Mouse (Mus musculus): Measurements from ENCODE around the gene Nr5a2. TPM values are rescaled to one million over a fixed set of nuclear protein-coding genes. Genes with fewer than 3 reads are reported as not detected.

Nr5a2 gene
- polyA plus RNA-seq, 1 experiment from 2014 or later: 0.43 TPM

- Histone ChIP-seq H3K4me3 (no peak overlapping the region), H3K4me1 (peaks cover 12% of the 10 kb centered on the region), H3K9me3 (replicated peaks) (no peaks in the 10 kb centered on the region), H3K36me3 (no peaks in the 10 kb centered on the region), H3K4me2 (replicated peaks) (peak overlapping the region; percentile 48), H3K9ac (no peak overlapping the region), H3K27ac (no peak overlapping the region), H3K27me3 (peaks cover 65% of the 10 kb centered on the region)
- WGBS: 6% methylated on average over 9 of the region's 9 CpGs
- no peak for ATAC-seq (ENCODE audit: low FRiP score)
These were observed 1.6 kb downstream of the Nr5a2 start for GRCm38 (mm10) chr1:136958666-136959065.

DNA sequence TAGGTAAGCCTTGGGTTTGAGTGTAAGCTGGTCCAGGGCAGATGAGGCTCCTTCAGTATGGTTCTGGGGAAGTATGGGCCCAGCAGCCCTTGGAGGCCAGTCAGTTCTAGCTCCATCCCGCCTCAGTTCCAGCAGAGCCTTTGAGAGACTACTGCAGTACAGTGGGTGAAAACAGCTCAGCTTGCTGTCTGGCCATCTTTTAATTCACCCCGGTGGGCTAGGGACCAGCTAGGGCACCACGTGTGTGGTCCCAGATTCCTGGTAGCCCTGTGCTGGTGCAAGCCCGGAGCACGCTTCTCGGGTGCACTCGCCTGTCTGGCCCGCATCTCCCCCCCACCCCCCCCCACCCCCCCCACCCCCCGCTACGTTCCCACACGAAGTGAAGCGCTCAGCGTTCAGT, 2.1 kb downstream of the Nr5a2 start:
- peaks cover 70% of the 10 kb centered on the region for H3K27me3 ChIP-seq
- 0 out of 2 replicates have a peak overlapping the region, but pooled peaks have one; percentile 8 for H3K4me3 ChIP-seq
- H3K4me2 ChIP-seq (replicated peaks): peak overlapping the region; percentile 48
- H3K9ac ChIP-seq: 0 out of 2 replicates have a peak overlapping the region, but pooled peaks have one; percentile 23
- peaks cover 12% of the 10 kb centered on the region for H3K4me1 ChIP-seq
- H3K36me3 ChIP-seq: no peaks in the 10 kb centered on the region
- no peak overlapping the region for H3K27ac ChIP-seq
- no peaks in the 10 kb centered on the region for H3K9me3 ChIP-seq (replicated peaks)
- ATAC-seq (ENCODE audit: low FRiP score): 0 out of 2 replicates have a peak, but pooled peaks have one; percentile 43
- 3% methylated on average over 7 of the region's 13 CpGs for WGBS

DNA sequence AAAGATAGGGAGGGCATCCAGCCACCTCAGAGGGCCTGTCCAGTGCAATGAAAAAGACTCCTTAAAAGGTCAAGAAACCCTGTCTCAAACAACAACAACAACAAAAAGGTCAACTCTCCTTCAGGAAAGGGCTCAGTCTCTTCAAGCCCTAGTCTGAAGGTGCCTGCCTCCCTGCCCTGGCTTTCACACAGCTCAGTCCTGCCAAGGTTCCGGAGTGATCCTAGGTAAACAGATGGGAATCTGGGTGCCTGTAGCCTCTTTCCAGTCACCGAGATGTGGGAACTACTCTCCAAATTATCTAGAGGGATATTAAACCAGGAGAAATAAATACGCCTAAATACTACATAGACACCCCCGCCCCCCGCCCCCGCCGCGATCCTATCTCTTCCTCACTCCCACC, 2.6 kb downstream of the Nr5a2 start:
- no peak for ATAC-seq (ENCODE audit: low FRiP score)
- Histone ChIP-seq H3K27me3 (peaks cover 71% of the 10 kb centered on the region), H3K9me3 (replicated peaks) (no peaks in the 10 kb centered on the region), H3K36me3 (no peaks in the 10 kb centered on the region), H3K9ac (no peak overlapping the region), H3K4me3 (no peak overlapping the region), H3K4me2 (replicated peaks) (0 out of 2 replicates have a peak overlapping the region, but pooled peaks have one; percentile 48), H3K27ac (no peak overlapping the region), H3K4me1 (peaks cover 17% of the 10 kb centered on the region)
- WGBS: 15% methylated on average over 8 of the region's 8 CpGs

GRCm38 (mm10) chr1:136954108-136954494, 6.1 kb downstream of the Nr5a2 start:
- WGBS: 9% methylated on average over 3 of the region's 3 CpGs
- Histone ChIP-seq H3K9ac (no peak overlapping the region), H3K27me3 (peaks cover 99% of the 10 kb centered on the region), H3K9me3 (replicated peaks) (no peaks in the 10 kb centered on the region), H3K27ac (no peak overlapping the region), H3K4me1 (peaks cover 31% of the 10 kb centered on the region), H3K36me3 (no peaks in the 10 kb centered on the region), H3K4me2 (replicated peaks) (no peak overlapping the region), H3K4me3 (no peak overlapping the region)
- no peak for ATAC-seq (ENCODE audit: low FRiP score)

GRCm38 (mm10) chr1:136953444-136954107, 6.7 kb downstream of the Nr5a2 start:
- under 1% methylated on average over 15 of the region's 15 CpGs for WGBS
- Histone ChIP-seq H3K9ac (no peak overlapping the region), H3K27me3 (peaks cover 99% of the 10 kb centered on the region), H3K36me3 (no peaks in the 10 kb centered on the region), H3K27ac (no peak overlapping the region), H3K4me1 (peaks cover 34% of the 10 kb centered on the region), H3K4me2 (replicated peaks) (no peak overlapping the region), H3K4me3 (no peak overlapping the region), H3K9me3 (replicated peaks) (no peaks in the 10 kb centered on the region)
- no peak for ATAC-seq (ENCODE audit: low FRiP score)

DNA sequence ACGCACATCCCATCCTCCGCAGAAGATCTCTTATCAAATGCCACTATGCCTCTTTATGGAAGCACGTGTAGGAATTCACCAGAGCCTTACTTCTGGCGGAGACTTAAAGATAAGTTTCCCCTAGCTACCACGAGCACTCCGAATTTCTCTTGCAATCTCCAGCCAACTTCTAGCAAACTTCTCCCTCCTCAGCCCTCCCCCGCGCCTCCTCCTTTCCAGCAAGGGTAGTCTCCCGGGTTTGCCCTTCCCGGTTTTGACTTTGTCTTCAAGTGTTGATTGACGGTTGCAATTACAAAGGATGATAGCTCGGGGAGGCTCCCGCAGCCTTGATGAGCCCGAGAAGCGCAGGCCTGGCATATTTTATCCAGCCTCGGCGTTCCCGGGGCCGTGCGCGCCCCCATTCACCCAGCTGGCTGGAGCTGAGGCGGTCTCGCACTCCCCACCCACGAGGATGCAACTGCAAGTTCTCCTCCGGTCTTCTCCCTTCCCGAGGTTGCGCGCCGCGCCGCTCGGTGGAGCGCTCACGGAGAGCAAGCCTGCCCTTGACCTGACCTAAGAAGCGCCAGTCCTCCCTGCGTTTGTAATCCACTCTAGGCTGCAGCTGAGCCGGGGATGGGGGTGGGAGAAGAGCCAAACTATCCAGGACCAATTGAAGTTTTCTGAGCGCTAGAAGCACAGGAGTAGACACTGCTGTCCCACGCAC, 7.5 kb downstream of the Nr5a2 start:
- 0 out of 2 replicates have a peak overlapping the region, but pooled peaks have one; percentile 32 for H3K9ac ChIP-seq
- peak; percentile 39 for ATAC-seq (ENCODE audit: low FRiP score)
- H3K9me3 ChIP-seq (replicated peaks): no peaks in the 10 kb centered on the region
- under 1% methylated on average over 39 of the region's 39 CpGs for WGBS
- H3K4me1 ChIP-seq: peaks cover 32% of the 10 kb centered on the region
- H3K27me3 ChIP-seq: peaks cover 99% of the 10 kb centered on the region
- peak overlapping the region; percentile 60 for H3K4me2 ChIP-seq (replicated peaks)
- H3K4me3 ChIP-seq: peak overlapping the region; percentile 31
- H3K27ac ChIP-seq: no peak overlapping the region
- no peaks in the 10 kb centered on the region for H3K36me3 ChIP-seq

- H3K4me1 ChIP-seq: peaks cover 35% of the 10 kb centered on the region
- peaks cover 99% of the 10 kb centered on the region for H3K27me3 ChIP-seq
- H3K9me3 ChIP-seq (replicated peaks): no peaks in the 10 kb centered on the region
- H3K4me2 ChIP-seq (replicated peaks): peak overlapping the region; percentile 60
- H3K27ac ChIP-seq: no peak overlapping the region
- no peaks in the 10 kb centered on the region for H3K36me3 ChIP-seq
- ATAC-seq (ENCODE audit: low FRiP score): no peak
- no peak overlapping the region for H3K9ac ChIP-seq
- WGBS: 1% methylated on average over 21 of the region's 21 CpGs
- H3K4me3 ChIP-seq: peak overlapping the region; percentile 31
These were observed 8.2 kb downstream of the Nr5a2 start for GRCm38 (mm10) chr1:136951946-136952531.

DNA sequence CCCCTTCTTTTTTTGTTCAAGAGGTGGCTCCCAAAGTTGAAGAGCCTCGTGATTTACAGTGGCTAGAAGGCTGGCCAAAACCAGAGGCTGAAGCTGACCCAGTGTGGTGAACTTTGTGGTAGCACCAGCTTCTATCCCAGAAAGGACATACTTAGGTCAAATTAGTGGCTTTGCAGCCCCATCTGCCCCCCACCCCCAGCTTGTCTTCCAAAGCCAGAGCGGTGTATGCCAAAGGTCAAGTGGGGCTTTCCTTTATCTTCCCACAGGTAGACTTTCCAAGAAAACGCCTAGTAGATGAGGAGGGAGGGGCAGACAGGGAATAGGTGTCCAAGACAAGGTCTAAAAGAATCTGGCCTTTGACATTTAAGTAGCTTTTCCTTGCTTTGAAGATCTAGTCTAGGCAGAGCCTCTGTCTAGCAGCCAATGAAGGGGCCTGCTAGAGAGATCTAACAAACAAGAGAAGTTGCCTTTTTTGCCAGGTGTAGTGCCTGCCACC, 9.0 kb downstream of the Nr5a2 start:
- peaks cover 99% of the 10 kb centered on the region for H3K27me3 ChIP-seq
- ATAC-seq (ENCODE audit: low FRiP score): no peak
- H3K4me3 ChIP-seq: no peak overlapping the region
- H3K4me2 ChIP-seq (replicated peaks): no peak overlapping the region
- H3K9me3 ChIP-seq (replicated peaks): no peaks in the 10 kb centered on the region
- H3K4me1 ChIP-seq: peaks cover 35% of the 10 kb centered on the region
- no peak overlapping the region for H3K9ac ChIP-seq
- H3K27ac ChIP-seq: no peak overlapping the region
- 18% methylated on average over 3 of the region's 3 CpGs for WGBS
- H3K36me3 ChIP-seq: no peaks in the 10 kb centered on the region

DNA sequence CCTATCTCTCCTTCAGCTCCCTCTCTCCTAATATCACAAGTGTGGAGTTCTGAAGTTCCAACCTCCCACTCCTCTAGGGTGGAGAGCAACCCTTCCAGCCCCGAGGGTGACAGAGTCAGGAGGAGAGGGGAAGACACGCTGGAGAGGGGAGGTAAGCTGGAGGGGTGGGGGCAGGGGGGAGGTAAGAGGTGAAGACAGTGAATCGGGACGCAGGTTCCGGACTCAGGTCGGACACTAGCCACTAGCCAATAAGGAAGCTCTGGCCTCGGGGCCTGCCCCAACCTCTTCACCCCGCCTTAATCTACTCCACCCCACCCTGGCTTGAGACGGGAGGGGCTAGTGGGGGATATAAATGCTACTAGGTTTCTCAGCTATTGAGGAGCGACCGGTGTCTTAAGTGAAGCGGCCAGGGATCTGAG, 10.9 kb downstream of the Nr5a2 start:
- H3K27me3 ChIP-seq: peaks cover 97% of the 10 kb centered on the region
- no peak overlapping the region for H3K27ac ChIP-seq
- peaks cover 35% of the 10 kb centered on the region for H3K4me1 ChIP-seq
- WGBS: under 1% methylated on average over 12 of the region's 12 CpGs
- peak overlapping the region; percentile 40 for H3K4me3 ChIP-seq
- no peak overlapping the region for H3K9ac ChIP-seq
- peak; percentile 36; the same call in 1 of the 2 replicates for ATAC-seq (ENCODE audit: low FRiP score)
- H3K4me2 ChIP-seq (replicated peaks): peak overlapping the region; percentile 72
- H3K9me3 ChIP-seq (replicated peaks): no peaks in the 10 kb centered on the region
- no peaks in the 10 kb centered on the region for H3K36me3 ChIP-seq

DNA sequence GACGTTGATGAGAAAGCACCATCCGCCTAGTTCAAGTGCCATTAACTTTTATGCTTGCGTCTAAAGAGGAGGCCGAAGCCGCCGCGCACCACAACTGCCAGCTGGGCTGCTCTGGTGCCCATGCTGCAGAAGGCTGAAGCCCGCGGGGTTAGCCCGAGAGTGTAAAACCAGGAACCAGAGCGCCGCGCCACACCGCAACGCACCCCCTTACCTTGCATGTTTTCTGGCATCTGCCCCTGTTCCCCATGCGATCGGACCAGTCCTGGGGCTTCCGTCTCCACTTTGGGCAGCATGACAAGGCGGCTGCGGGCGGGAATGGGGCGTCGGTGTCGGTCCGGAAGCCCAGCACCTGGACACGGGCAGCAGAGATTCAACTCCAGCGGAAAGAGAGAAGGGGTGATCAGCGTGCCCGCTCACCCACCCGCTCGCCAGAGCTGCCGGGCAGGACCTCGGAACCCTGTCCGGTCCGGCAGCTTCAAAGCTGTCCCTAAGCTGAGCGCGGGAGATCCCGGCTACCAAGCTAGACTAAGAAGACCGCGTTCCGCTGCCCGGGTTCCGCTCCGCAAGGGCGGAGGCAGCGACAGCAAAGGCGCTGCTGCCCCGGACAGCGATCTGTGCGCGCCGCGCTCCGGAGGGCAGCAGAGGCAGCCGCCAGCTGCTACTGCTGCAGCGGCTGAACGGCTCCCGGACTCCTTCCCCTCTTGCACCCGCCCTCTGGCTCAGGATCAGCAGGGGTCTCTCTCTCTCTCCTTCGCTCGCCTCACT, 11.6 kb downstream of the Nr5a2 start:
- Histone ChIP-seq H3K27ac (no peak overlapping the region), H3K4me1 (peaks cover 35% of the 10 kb centered on the region), H3K9ac (peak overlapping the region; percentile 39), H3K36me3 (no peaks in the 10 kb centered on the region), H3K4me3 (peak overlapping the region; percentile 40), H3K9me3 (replicated peaks) (no peaks in the 10 kb centered on the region), H3K4me2 (replicated peaks) (peak overlapping the region; percentile 72), H3K27me3 (peaks cover 94% of the 10 kb centered on the region)
- under 1% methylated on average over 61 of the region's 61 CpGs for WGBS
- ATAC-seq (ENCODE audit: low FRiP score): peak; percentile 78

DNA sequence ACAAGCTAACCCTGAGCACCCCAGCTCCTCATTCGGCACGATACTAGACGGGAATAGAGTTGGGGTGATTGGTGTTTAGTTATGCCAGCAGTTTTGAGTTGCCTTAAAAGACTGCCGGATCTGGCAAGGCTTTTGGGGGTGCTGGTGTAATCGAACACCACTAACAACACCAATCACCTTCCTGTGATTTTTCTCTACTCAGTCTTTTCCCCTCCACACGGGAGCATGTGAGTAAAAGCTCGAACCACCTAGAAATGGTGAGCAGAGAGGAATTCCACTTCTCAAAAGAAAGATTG, 12.2 kb downstream of the Nr5a2 start:
- Histone ChIP-seq H3K9me3 (replicated peaks) (no peaks in the 10 kb centered on the region), H3K27me3 (peaks cover 94% of the 10 kb centered on the region), H3K4me2 (replicated peaks) (peak overlapping the region; percentile 72), H3K4me3 (peak overlapping the region; percentile 40), H3K36me3 (no peaks in the 10 kb centered on the region), H3K9ac (no peak overlapping the region), H3K27ac (no peak overlapping the region), H3K4me1 (peaks cover 34% of the 10 kb centered on the region)
- WGBS: under 1% methylated on average over 7 of the region's 7 CpGs
- no peak for ATAC-seq (ENCODE audit: low FRiP score)

Measured in hindbrain, embryonic 12.5 days (tissue).